Mouse (Mus musculus): ENCODE results near the gene Ndufc2. TPM values are rescaled to one million over a fixed set of nuclear protein-coding genes. Genes with fewer than 3 reads are reported as not detected.

Gene Ndufc2
- total RNA-seq (2021): 100 to 1,000 TPM; 263 to 364 TPM
- 264 and 287 TPM in 2 replicates for polyA plus RNA-seq (2012; rRNA removed)
- long read RNA-seq, transcript Ndufc2-201 (3 exons, 683 nt): major isoform, 199 of 206 reads
- long read RNA-seq, partial matches to known transcripts: 2 of 206 reads
- long read RNA-seq, other reads (novel, unspliced or antisense): 3 of 206 reads

DNA sequence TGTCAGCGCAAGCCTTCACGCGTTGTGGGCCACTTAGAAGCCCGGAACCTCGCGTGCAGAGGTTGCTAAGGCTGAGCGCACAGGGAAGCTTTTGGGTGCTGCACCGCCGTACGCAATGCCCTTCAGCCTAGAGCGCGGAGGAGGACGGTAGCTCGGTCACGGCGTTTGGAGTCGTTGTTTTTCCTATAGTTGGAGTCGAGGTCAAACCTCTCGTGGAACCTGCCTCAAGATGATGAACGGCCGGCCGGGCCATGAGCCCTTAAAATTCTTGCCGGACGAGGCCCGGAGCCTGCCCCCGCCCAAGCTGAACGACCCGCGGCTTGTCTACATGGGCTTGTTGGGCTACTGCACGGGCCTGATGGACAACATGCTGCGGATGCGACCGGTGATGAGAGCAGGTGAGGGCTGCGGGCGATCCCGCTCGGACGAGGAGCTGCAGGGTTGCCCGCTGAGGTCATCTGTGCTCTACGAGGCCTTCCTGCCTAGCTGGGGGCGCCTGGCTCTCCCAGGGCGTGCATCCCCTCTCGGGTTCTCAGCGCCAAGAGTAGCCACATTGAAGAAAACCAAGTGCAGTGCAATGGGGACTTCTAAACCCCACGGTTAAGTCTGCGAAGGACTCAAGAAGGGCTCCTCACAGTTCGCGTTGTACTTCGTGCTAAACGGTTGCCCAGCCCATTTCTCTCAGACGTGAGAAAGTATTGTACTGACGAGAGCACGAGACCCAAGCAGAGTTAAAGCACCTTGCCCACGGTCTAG is at the start of gene Ndufc2:
Ndufc2 (plus strand) TSS at position 44 of the 756 bp plus-strand sequence.
- DNase-seq: peak; percentile 82

DNA sequence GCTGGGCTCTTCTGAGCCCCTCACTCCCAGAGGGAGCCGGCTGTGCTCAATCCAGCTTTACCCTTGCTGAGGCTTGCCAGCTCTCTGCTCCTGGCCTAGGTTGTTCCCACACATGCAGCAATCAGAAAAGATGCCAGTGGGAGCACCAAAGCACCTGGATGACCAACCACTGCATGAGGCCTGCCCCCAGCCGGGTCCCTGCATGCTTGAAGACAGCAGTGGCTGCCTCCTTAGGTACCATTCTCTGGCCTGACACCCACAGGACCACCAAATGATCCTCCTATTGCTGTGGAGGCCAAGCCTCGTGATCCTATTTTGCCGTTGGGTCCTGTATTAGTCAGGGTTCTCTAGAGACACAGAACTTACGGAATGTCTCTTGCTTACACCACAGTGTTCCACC is 48.9 kb upstream of the Ndufc2 start:
- DNase-seq: no peak

DNA sequence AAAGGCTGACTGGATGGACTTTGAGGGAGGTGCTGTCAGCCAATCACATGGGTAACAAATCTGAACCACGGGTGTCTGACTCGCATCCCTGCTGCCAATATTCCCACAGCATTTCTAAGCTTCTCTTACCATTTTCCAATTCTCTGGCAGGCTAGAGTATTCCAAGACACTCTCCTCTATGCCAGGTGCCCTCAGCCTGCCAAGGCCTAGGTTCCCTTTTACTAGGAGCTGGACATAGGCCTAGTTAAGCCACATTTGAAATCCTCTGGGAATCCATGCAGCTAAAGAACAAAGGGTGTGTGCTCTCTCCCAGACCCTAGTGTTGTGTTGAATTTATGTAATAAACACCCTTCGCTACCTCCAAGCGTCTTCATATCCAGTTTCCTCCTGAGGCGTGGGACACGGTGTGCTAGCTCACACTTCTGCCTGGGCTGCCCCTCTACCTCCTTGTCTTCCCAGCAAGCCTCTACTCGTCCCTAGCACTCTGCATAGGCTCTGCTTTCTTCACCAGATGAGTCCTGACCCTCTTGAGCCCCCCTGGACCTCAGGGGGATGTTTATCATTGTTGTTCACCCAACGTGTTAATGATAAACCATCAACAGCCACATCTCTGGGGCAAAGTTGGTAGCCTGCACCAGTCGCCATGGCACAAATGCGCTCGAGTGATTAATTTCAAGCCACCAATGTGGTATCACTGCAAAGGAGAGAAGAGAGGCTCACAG is 47.9 kb upstream of the Ndufc2 start:
- DNase-seq: no peak

GRCm38 (mm10) chr7:97353356-97353755 is 46.4 kb upstream of the Ndufc2 start:
- DNase-seq: no peak

DNA sequence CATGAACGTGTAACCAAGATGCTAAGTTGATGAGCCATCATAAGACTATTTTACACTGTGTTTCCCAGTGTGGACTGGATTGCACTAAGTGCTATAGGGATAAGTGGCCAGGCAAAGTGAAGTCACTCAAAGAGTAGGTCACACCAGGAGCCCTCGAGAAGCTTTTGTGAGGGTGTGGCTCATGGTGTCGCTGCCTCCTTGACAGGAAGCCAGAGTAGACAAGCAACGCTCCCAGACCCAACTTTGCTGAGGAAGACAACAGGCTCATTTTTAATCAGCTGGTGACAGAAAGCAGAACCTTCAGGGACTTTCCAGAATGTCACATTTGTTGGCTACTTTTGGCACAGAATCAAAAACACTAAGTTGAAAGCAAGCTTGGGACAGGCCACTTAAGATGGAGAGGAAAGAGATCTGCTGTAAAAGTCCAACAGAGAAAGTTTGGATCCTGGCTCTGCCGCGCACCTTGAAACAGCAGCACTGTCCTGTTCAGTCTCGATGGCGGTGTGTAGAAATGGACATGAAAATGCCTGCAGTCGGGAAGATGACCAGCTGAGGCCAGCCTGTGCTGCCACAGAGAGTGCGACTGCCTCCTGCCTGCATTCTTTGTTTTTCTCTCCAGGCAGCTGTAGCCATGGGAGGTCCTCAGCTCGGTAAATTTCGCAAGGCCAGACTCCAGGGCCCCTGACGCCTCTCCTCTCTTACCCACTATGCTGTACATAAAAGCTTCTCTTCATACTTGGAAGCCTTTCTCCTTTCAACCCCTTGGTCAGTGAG is 44.5 kb upstream of the Ndufc2 start:
- no peak for DNase-seq

DNA sequence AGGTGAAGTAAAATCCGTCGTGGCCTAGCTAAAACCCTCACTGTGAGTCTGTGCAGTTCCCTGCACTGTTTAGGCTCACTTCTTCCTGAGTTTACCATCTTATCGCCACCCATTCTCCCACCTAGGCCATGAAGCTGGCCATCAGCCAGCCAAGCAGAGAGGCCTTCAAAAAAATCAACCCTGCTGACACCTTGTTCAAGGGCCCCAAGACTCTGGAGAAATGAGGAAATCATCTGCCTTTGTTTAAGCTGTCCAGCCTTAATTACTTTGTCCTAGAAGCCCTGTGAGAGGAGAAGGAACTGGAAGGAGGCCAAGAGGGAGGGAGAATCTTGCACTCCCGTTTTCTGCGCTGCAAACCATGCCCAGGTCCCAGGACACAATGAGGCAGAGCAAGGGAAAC is 43.5 kb upstream of the Ndufc2 start:
- no peak for DNase-seq

- DNase-seq: peak; percentile 39
Measured at GRCm38 (mm10) chr7:97356875-97357276, 42.9 kb upstream of the Ndufc2 start.

- DNase-seq: no peak
Measured at GRCm38 (mm10) chr7:97357840-97358239, 42.0 kb upstream of the Ndufc2 start.

GRCm38 (mm10) chr7:97358347-97358746 is 41.5 kb upstream of the Ndufc2 start:
- no peak for DNase-seq

GRCm38 (mm10) chr7:97360166-97360565 is 39.6 kb upstream of the Ndufc2 start:
- DNase-seq: no peak

DNA sequence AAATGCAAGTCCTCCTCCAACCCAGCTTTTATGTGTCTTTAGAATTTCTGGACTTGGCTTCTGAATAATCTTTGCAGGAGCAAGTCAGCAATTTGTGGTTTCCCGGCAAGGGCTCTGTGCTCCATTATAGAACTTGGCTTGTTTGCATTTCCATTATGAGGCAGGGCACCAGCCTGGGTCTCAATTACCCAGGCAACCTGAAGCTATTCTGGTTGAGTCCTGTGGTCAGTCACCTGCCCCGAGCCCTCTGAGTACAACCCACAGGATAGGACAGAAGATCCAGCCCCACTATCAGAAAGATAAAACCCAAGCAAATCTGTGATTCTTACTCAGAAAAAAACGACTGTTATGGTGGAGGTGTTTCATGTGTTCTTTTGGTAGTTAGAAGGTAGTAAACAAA is 38.8 kb upstream of the Ndufc2 start:
- DNase-seq: no peak

GRCm38 (mm10) chr7:97361467-97361866 is 38.3 kb upstream of the Ndufc2 start:
- DNase-seq: no peak

DNA sequence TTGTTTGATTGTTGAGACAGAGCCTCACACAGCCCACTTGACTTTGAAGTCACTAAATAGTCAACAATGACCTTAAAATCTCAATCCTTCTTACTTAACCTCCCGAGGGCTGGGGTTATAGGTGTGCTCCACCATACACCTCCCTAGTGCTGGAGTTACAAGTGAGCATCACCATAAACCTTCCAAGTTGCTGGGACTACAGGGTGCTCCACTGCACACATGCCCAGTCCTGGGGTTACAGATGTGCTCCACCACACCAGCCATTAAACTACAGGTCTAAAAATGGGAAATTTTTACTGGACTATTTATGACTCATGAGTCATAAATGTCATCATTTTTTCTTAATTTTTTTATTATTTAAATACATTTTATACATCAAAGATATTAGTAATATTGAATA is 33.9 kb upstream of the Ndufc2 start:
- DNase-seq: no peak

GRCm38 (mm10) chr7:97375101-97375500 is 24.7 kb upstream of the Ndufc2 start:
- DNase-seq: no peak

DNA sequence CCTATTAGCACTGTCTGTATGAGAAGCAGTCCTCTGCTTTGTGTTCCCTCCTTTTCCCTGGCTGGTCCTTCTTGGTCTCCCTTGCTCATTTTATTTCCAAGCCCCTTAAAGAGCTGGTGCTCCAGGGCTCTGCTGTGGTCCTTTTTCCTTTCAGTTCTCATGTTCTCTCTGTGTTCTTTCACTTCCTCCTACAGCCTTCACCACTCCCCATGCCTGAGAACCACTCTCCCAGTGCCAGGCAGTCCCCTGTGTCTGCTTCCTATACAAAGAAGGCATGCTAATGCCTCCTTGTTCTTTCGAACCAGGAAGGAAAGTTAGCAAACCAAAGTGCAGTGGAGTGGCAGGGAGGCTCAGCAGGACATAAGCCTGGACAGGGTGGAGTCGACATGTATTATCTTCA is 23.9 kb upstream of the Ndufc2 start:
- DNase-seq: no peak

GRCm38 (mm10) chr7:97379304-97379703 is 20.5 kb upstream of the Ndufc2 start:
- no peak for DNase-seq

DNA sequence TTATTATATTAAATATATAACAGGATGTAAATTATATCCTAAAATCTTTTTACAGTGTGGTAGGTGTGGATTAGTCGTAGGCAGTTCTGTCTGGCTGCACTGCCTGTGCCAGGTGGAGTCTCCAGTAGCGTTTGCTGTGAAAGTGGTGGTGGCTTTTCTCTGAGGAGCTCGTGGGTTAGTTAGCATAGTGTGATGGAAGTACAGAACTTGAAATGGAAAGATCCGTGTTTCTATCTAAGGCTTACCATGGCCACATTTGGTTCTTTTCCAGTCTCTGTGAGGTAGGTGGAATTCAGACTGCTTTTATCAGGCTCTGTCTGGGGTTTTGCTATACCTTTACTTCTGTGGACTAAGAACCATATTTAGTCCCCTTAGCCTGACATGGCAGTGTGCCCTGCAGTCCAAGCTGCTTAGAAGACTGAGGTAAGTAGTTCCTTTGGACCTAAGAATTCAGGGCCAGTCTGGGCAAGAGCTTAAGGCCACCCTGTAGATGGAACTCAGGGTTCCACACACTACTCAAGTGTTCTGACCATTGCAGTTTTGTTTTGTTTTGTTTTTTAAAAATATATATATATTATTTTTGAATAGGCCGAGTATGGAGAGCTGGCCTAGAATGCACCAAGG is 19.2 kb upstream of the Ndufc2 start:
- DNase-seq: no peak

DNA sequence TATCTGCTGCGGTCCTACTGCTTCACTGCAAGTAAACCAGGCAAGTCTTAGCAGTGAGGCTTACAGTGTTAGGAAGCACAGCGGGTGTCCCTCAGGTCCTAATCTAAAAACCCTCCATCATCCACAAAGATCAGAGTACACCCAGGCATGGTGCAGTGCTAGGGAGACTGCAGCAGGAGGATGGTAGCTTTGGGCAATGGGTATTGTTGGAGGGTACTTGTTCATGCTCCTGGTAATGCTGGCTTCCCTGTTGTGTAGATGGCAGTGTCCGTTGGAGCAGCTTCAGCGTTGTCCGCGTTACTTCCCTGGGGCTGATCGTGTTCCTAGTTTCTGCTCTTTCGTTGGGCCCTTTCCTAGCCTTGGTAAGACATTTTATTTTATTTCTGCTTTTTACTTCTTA is 17.1 kb upstream of the Ndufc2 start:
- no peak for DNase-seq

- no peak for DNase-seq
Measured at GRCm38 (mm10) chr7:97383496-97384132, 16.2 kb upstream of the Ndufc2 start.

GRCm38 (mm10) chr7:97386106-97386805 is 13.5 kb upstream of the Ndufc2 start:
- peak; percentile 66 for DNase-seq
